Mouse (Mus musculus): ENCODE measurements at regions not wholly inside any gene's neighbourhood (a gene's known extent, or its start where the extent isn't known, plus 50 kb on each side); places are given as distances from the start of the nearest gene placed in this dataset.

GRCm38 (mm10) chr11:8061989-8062388 lies 602.3 kb downstream of the Tns3 start:
- TF ChIP-seq CTCF (conservative IDR thresholded peaks at IDR 0.05; ENCODE audit: insufficient read depth, insufficient read length, low read depth, low read length) (no peak), POLR2A (IDR thresholded peaks at IDR 0.05; ENCODE audit: low read depth, low read length) (no peak)
